Mouse (Mus musculus): ENCODE measurements at regions not wholly inside any gene's neighbourhood (a gene's known extent, or its start where the extent isn't known, plus 50 kb on each side); places are given as distances from the start of the nearest gene placed in this dataset.

- Histone ChIP-seq H3K9me3 (replicated peaks; ENCODE audit: control insufficient read depth, low read length) (no peaks in the 10 kb centered on the region), H3K4me2 (ENCODE audit: low read depth, low read length) (no peak overlapping the region), H3K4me3 (ENCODE audit: low read depth, low read length) (no peak overlapping the region), H3K36me3 (replicated peaks; ENCODE audit: control insufficient read depth, insufficient read depth, low read depth, low read length) (no peaks in the 10 kb centered on the region), H3K9ac (replicated peaks; ENCODE audit: low read length) (no peak overlapping the region), H3K4me1 (ENCODE audit: control insufficient read depth, insufficient read depth, low read length) (no peaks in the 10 kb centered on the region), H3K27me3 (ENCODE audit: control insufficient read depth, insufficient read depth, low read length) (no peaks in the 10 kb centered on the region), H3K27ac (replicated peaks; ENCODE audit: low read depth, low read length) (no peak overlapping the region)
- WGBS: 85% methylated on average over 5 of the region's 5 CpGs
- ATAC-seq (replicated peaks; ENCODE audit: insufficient number of reproducible peaks, low FRiP score, low TSS enrichment, low read depth) (no peak), DNase-seq (ENCODE audit: low spot score) (no peak)
Observed at GRCm38 (mm10) chr13:31132501-31132900, 158.5 kb downstream of the Gm5447 start.

- H3K9me3 ChIP-seq (replicated peaks; ENCODE audit: control insufficient read depth, low read length): no peaks in the 10 kb centered on the region
- H3K36me3 ChIP-seq (replicated peaks; ENCODE audit: control insufficient read depth, insufficient read depth, low read depth, low read length): no peaks in the 10 kb centered on the region
- no peak for ATAC-seq (replicated peaks; ENCODE audit: insufficient number of reproducible peaks, low FRiP score, low TSS enrichment, low read depth)
- 81% methylated on average over 3 of the region's 3 CpGs for WGBS
- H3K4me3 ChIP-seq (ENCODE audit: low read depth, low read length): no peak overlapping the region
- H3K4me1 ChIP-seq (ENCODE audit: control insufficient read depth, insufficient read depth, low read length): no peaks in the 10 kb centered on the region
- no peak for DNase-seq (ENCODE audit: low spot score)
- no peak overlapping the region for H3K9ac ChIP-seq (replicated peaks; ENCODE audit: low read length)
- no peak overlapping the region for H3K4me2 ChIP-seq (ENCODE audit: low read depth, low read length)
- no peaks in the 10 kb centered on the region for H3K27me3 ChIP-seq (ENCODE audit: control insufficient read depth, insufficient read depth, low read length)
- no peak overlapping the region for H3K27ac ChIP-seq (replicated peaks; ENCODE audit: low read depth, low read length)
Observed at GRCm38 (mm10) chr13:31139686-31140085, 165.7 kb downstream of the Gm5447 start.

- Histone ChIP-seq H3K4me3 (ENCODE audit: low read depth, low read length) (no peak overlapping the region), H3K27me3 (ENCODE audit: control insufficient read depth, insufficient read depth, low read length) (no peaks in the 10 kb centered on the region), H3K27ac (replicated peaks; ENCODE audit: low read depth, low read length) (no peak overlapping the region), H3K4me1 (ENCODE audit: control insufficient read depth, insufficient read depth, low read length) (no peaks in the 10 kb centered on the region), H3K4me2 (ENCODE audit: low read depth, low read length) (no peak overlapping the region), H3K9ac (replicated peaks; ENCODE audit: low read length) (no peak overlapping the region), H3K9me3 (replicated peaks; ENCODE audit: control insufficient read depth, low read length) (no peaks in the 10 kb centered on the region), H3K36me3 (replicated peaks; ENCODE audit: control insufficient read depth, insufficient read depth, low read depth, low read length) (no peaks in the 10 kb centered on the region)
- WGBS: 62% methylated on average over 1 of the region's 1 CpGs
- DNase-seq (ENCODE audit: low spot score) (no peak), ATAC-seq (replicated peaks; ENCODE audit: insufficient number of reproducible peaks, low FRiP score, low TSS enrichment, low read depth) (no peak)
Observed at GRCm38 (mm10) chr13:31147323-31147722, 173.3 kb downstream of the Gm5447 start.

GRCm38 (mm10) chr13:31154066-31154465 is 180.1 kb downstream of the Gm5447 start:
- DNase-seq (ENCODE audit: low spot score) (no peak), ATAC-seq (replicated peaks; ENCODE audit: insufficient number of reproducible peaks, low FRiP score, low TSS enrichment, low read depth) (no peak)
- WGBS: 82% methylated on average over 3 of the region's 3 CpGs
- H3K27ac ChIP-seq (replicated peaks; ENCODE audit: low read depth, low read length): no peak overlapping the region
- no peak overlapping the region for H3K4me3 ChIP-seq (ENCODE audit: low read depth, low read length)
- no peak overlapping the region for H3K9ac ChIP-seq (replicated peaks; ENCODE audit: low read length)
- H3K4me1 ChIP-seq (ENCODE audit: control insufficient read depth, insufficient read depth, low read length): no peaks in the 10 kb centered on the region
- no peaks in the 10 kb centered on the region for H3K36me3 ChIP-seq (replicated peaks; ENCODE audit: control insufficient read depth, insufficient read depth, low read depth, low read length)
- H3K9me3 ChIP-seq (replicated peaks; ENCODE audit: control insufficient read depth, low read length): no peaks in the 10 kb centered on the region
- no peak overlapping the region for H3K4me2 ChIP-seq (ENCODE audit: low read depth, low read length)
- no peaks in the 10 kb centered on the region for H3K27me3 ChIP-seq (ENCODE audit: control insufficient read depth, insufficient read depth, low read length)

- no peak overlapping the region for H3K4me2 ChIP-seq (ENCODE audit: low read depth, low read length)
- no peaks in the 10 kb centered on the region for H3K27me3 ChIP-seq (ENCODE audit: control insufficient read depth, insufficient read depth, low read length)
- DNase-seq (ENCODE audit: low spot score) (no peak), ATAC-seq (replicated peaks; ENCODE audit: insufficient number of reproducible peaks, low FRiP score, low TSS enrichment, low read depth) (no peak)
- no peaks in the 10 kb centered on the region for H3K36me3 ChIP-seq (replicated peaks; ENCODE audit: control insufficient read depth, insufficient read depth, low read depth, low read length)
- H3K4me3 ChIP-seq (ENCODE audit: low read depth, low read length): no peak overlapping the region
- H3K9ac ChIP-seq (replicated peaks; ENCODE audit: low read length): no peak overlapping the region
- WGBS: 90% methylated on average over 6 of the region's 6 CpGs
- no peaks in the 10 kb centered on the region for H3K4me1 ChIP-seq (ENCODE audit: control insufficient read depth, insufficient read depth, low read length)
- no peak overlapping the region for H3K27ac ChIP-seq (replicated peaks; ENCODE audit: low read depth, low read length)
- H3K9me3 ChIP-seq (replicated peaks; ENCODE audit: control insufficient read depth, low read length): no peaks in the 10 kb centered on the region
Observed at GRCm38 (mm10) chr13:31163878-31164495, 190.0 kb downstream of the Gm5447 start.

GRCm38 (mm10) chr13:31166286-31166685 is 192.3 kb downstream of the Gm5447 start:
- H3K36me3 ChIP-seq (replicated peaks; ENCODE audit: control insufficient read depth, insufficient read depth, low read depth, low read length): no peaks in the 10 kb centered on the region
- DNase-seq (ENCODE audit: low spot score): no peak
- H3K27me3 ChIP-seq (ENCODE audit: control insufficient read depth, insufficient read depth, low read length): no peaks in the 10 kb centered on the region
- no peak overlapping the region for H3K9ac ChIP-seq (replicated peaks; ENCODE audit: low read length)
- no peak overlapping the region for H3K27ac ChIP-seq (replicated peaks; ENCODE audit: low read depth, low read length)
- no peaks in the 10 kb centered on the region for H3K9me3 ChIP-seq (replicated peaks; ENCODE audit: control insufficient read depth, low read length)
- no peaks in the 10 kb centered on the region for H3K4me1 ChIP-seq (ENCODE audit: control insufficient read depth, insufficient read depth, low read length)
- 72% methylated on average over 5 of the region's 5 CpGs for WGBS
- no peak overlapping the region for H3K4me3 ChIP-seq (ENCODE audit: low read depth, low read length)
- ATAC-seq (replicated peaks; ENCODE audit: insufficient number of reproducible peaks, low FRiP score, low TSS enrichment, low read depth): no peak
- H3K4me2 ChIP-seq (ENCODE audit: low read depth, low read length): no peak overlapping the region

- Histone ChIP-seq H3K4me3 (ENCODE audit: low read depth, low read length) (no peak overlapping the region), H3K4me1 (ENCODE audit: control insufficient read depth, insufficient read depth, low read length) (no peaks in the 10 kb centered on the region), H3K4me2 (ENCODE audit: low read depth, low read length) (no peak overlapping the region), H3K27me3 (ENCODE audit: control insufficient read depth, insufficient read depth, low read length) (no peaks in the 10 kb centered on the region), H3K36me3 (replicated peaks; ENCODE audit: control insufficient read depth, insufficient read depth, low read depth, low read length) (no peaks in the 10 kb centered on the region), H3K9me3 (replicated peaks; ENCODE audit: control insufficient read depth, low read length) (no peaks in the 10 kb centered on the region), H3K9ac (replicated peaks; ENCODE audit: low read length) (no peak overlapping the region), H3K27ac (replicated peaks; ENCODE audit: low read depth, low read length) (no peak overlapping the region)
- WGBS: 89% methylated on average over 2 of the region's 2 CpGs
- ATAC-seq (replicated peaks; ENCODE audit: insufficient number of reproducible peaks, low FRiP score, low TSS enrichment, low read depth) (no peak), DNase-seq (ENCODE audit: low spot score) (no peak)
Observed at GRCm38 (mm10) chr13:31168854-31169253, 194.8 kb downstream of the Gm5447 start.

GRCm38 (mm10) chr13:31171751-31172150 is 197.7 kb downstream of the Gm5447 start:
- H3K36me3 ChIP-seq (replicated peaks; ENCODE audit: control insufficient read depth, insufficient read depth, low read depth, low read length): no peaks in the 10 kb centered on the region
- H3K27ac ChIP-seq (replicated peaks; ENCODE audit: low read depth, low read length): no peak overlapping the region
- no peak overlapping the region for H3K4me3 ChIP-seq (ENCODE audit: low read depth, low read length)
- H3K4me1 ChIP-seq (ENCODE audit: control insufficient read depth, insufficient read depth, low read length): no peaks in the 10 kb centered on the region
- no peak for DNase-seq (ENCODE audit: low spot score)
- no peaks in the 10 kb centered on the region for H3K27me3 ChIP-seq (ENCODE audit: control insufficient read depth, insufficient read depth, low read length)
- no peak overlapping the region for H3K9ac ChIP-seq (replicated peaks; ENCODE audit: low read length)
- H3K4me2 ChIP-seq (ENCODE audit: low read depth, low read length): no peak overlapping the region
- no peak for ATAC-seq (replicated peaks; ENCODE audit: insufficient number of reproducible peaks, low FRiP score, low TSS enrichment, low read depth)
- no peaks in the 10 kb centered on the region for H3K9me3 ChIP-seq (replicated peaks; ENCODE audit: control insufficient read depth, low read length)
- WGBS: 85% methylated on average over 2 of the region's 2 CpGs

Measured in embryonic facial prominence, embryonic 11.5 days (tissue).